Mouse (Mus musculus) forebrain, postnatal 0 days (tissue): Measurements from ENCODE around the gene Usp36. TPM values are rescaled to one million over a fixed set of nuclear protein-coding genes. Genes with fewer than 3 reads are reported as not detected.

ENCODE experiments used
- ATAC-seq: fragments of 200-750 bp; cut with Nextera tagmentation; 2 replicates; pipeline ENCODE4 v1.8.0; 2017; ENCODE audit warnings: mild to moderate bottlenecking, moderate library complexity
- DNase-seq: peaks from one replicate; pipeline ENCODE4 v3.0.0-alpha.2; 2015
- H3K27ac ChIP-seq: fragments of 300-500 bp; sonication (generic); 2 replicates; pipeline ENCODE4 v1.5.1; 2014; ENCODE audit warnings: low read depth, mild to moderate bottlenecking, antibody characterized with exemption, low read length, moderate library complexity, mixed read lengths
- H3K27me3 ChIP-seq: fragments of 300-500 bp; sonication (generic); 2 replicates; pipeline ENCODE4 v1.6.1; 2014; ENCODE audit warnings: mild to moderate bottlenecking, low read length, mixed read lengths; ENCODE audit not compliant: insufficient read depth
- H3K36me3 ChIP-seq: fragments of 300-500 bp; sonication (generic); 2 replicates; pipeline ENCODE4 v1.6.1; 2014; ENCODE audit warnings: mild to moderate bottlenecking, moderate library complexity; ENCODE audit not compliant: insufficient read depth
- H3K4me1 ChIP-seq: fragments of 300-500 bp; sonication (generic); 2 replicates; pipeline ENCODE4 v1.6.1; 2014; ENCODE audit warnings: antibody characterized with exemption; ENCODE audit not compliant: insufficient read depth
- H3K4me2 ChIP-seq: fragments of 300-500 bp; sonication (generic); 2 replicates; pipeline ENCODE4 v1.6.1; 2014; ENCODE audit warnings: low read depth, mild to moderate bottlenecking, moderate library complexity
- H3K4me3 ChIP-seq: fragments of 300-500 bp; sonication (generic); 2 replicates; pipeline ENCODE4 v1.5.1; 2014; ENCODE audit warnings: low read depth, low read length, mixed read lengths
- H3K9ac ChIP-seq: fragments of 300-500 bp; sonication (generic); 2 replicates; pipeline ENCODE4 v1.6.1; 2014; ENCODE audit warnings: mild to moderate bottlenecking
- H3K9me3 ChIP-seq: fragments of 300-500 bp; sonication (generic); 2 replicates; pipeline ENCODE4 v1.6.1; 2016; ENCODE audit warnings: low read length
- CTCF ChIP-seq: sonication (generic); IDR thresholded peaks from 2 replicates; pipeline ENCODE4 v1.5.1; 2016; ENCODE audit warnings: antibody characterized with exemption, control low read depth, low read depth
- WGBS: fragments of 180-500 bp; shearing (Covaris S2); extraction: QIAGEN DNeasy Blood & Tissue Kit; methylation state at CpG from one replicate; pipeline ENCODE4 v1.1.7; 2014; 5-methylcytosine and 5-hydroxymethylcytosine counted together
- polyA plus RNA-seq: library from polyadenylated mRNA; unstranded; fragments of >200 nt; fragmentation: Nextera tagmentation; extraction: Ambion mirVana; gene quantifications from 2 replicates; pipeline ENCODE4 v1.2.1, GENCODE M21; 2015
- total RNA-seq: library from RNA; depleted of rRNA; stranded (reverse); fragments of >200 nt; gene quantifications from 2 replicates; pipeline ENCODE4 v1.2.3, GENCODE M21; 2014

Gene Usp36
- total and polyA plus RNA-seq, 2 experiments from 2014 or later, result 9.5 to 22.1 TPM

- WGBS, result 87% methylated on average over 10 of the region's 10 CpGs
Measured at GRCm38 (mm10) chr11:118223416-118224067, 66.5 kb downstream of the Usp36 start.

GRCm38 (mm10) chr11:118222917-118223316 is 67.1 kb downstream of the Usp36 start:
- H3K4me3 ChIP-seq, result no peak overlapping the region
- H3K36me3 ChIP-seq, result no peaks in the 10 kb centered on the region
- ATAC-seq (no peak), DNase-seq (no peak)
- no peak for TF ChIP-seq CTCF
- H3K9ac ChIP-seq, result no peak overlapping the region
- no peak overlapping the region for H3K4me2 ChIP-seq
- H3K4me1 ChIP-seq, result no peaks in the 10 kb centered on the region
- no peaks in the 10 kb centered on the region for H3K9me3 ChIP-seq
- H3K27ac ChIP-seq, result no peak overlapping the region
- 86% methylated on average over 5 of the region's 5 CpGs for WGBS
- H3K27me3 ChIP-seq, result no peaks in the 10 kb centered on the region

More at GRCm38 (mm10) chr11:118223416-118224067, 66.5 kb downstream of the Usp36 start:
- Histone ChIP-seq H3K4me1 (no peaks in the 10 kb centered on the region), H3K9ac (no peak overlapping the region), H3K27me3 (no peaks in the 10 kb centered on the region), H3K36me3 (no peaks in the 10 kb centered on the region), H3K4me2 (no peak overlapping the region), H3K27ac (no peak overlapping the region), H3K4me3 (no peak overlapping the region), H3K9me3 (no peaks in the 10 kb centered on the region)
- no peak for DNase-seq
- ATAC-seq, result no peak
- TF ChIP-seq CTCF, result no peak

- ATAC-seq (no peak), DNase-seq (no peak)
- H3K4me1 ChIP-seq, result no peaks in the 10 kb centered on the region
- TF ChIP-seq CTCF, result no peak
- no peaks in the 10 kb centered on the region for H3K36me3 ChIP-seq
- H3K27me3 ChIP-seq, result no peaks in the 10 kb centered on the region
- no peak overlapping the region for H3K4me3 ChIP-seq
- H3K27ac ChIP-seq, result no peak overlapping the region
- no peaks in the 10 kb centered on the region for H3K9me3 ChIP-seq
- H3K9ac ChIP-seq, result no peak overlapping the region
- 71% methylated on average over 6 of the region's 6 CpGs for WGBS
- H3K4me2 ChIP-seq, result no peak overlapping the region
Measured at GRCm38 (mm10) chr11:118222351-118222885, 67.6 kb downstream of the Usp36 start.

- H3K4me3 ChIP-seq, result no peak overlapping the region
- no peaks in the 10 kb centered on the region for H3K36me3 ChIP-seq
- no peak overlapping the region for H3K27ac ChIP-seq
- TF ChIP-seq CTCF, result peak; percentile 81
- peak; percentile 56; the same call in 1 of the 2 replicates for ATAC-seq
- H3K9me3 ChIP-seq, result no peaks in the 10 kb centered on the region
- no peak overlapping the region for H3K4me2 ChIP-seq
- peak; percentile 83 for DNase-seq
- 20% methylated on average over 7 of the region's 7 CpGs for WGBS
- H3K9ac ChIP-seq, result no peak overlapping the region
- H3K27me3 ChIP-seq, result no peaks in the 10 kb centered on the region
- no peaks in the 10 kb centered on the region for H3K4me1 ChIP-seq
Measured at GRCm38 (mm10) chr11:118220561-118221262, 69.3 kb downstream of the Usp36 start.

- Histone ChIP-seq H3K4me3 (no peak overlapping the region), H3K4me1 (no peaks in the 10 kb centered on the region), H3K27me3 (no peaks in the 10 kb centered on the region), H3K27ac (no peak overlapping the region), H3K9me3 (no peaks in the 10 kb centered on the region), H3K9ac (no peak overlapping the region), H3K36me3 (no peaks in the 10 kb centered on the region), H3K4me2 (no peak overlapping the region)
- 88% methylated on average over 4 of the region's 4 CpGs for WGBS
- DNase-seq (no peak), ATAC-seq (no peak)
- TF ChIP-seq CTCF, result no peak
Measured at GRCm38 (mm10) chr11:118219066-118219465, 71.0 kb downstream of the Usp36 start.

- 90% methylated on average over 6 of the region's 6 CpGs for WGBS
- H3K4me2 ChIP-seq, result no peak overlapping the region
- no peaks in the 10 kb centered on the region for H3K27me3 ChIP-seq
- no peaks in the 10 kb centered on the region for H3K36me3 ChIP-seq
- H3K4me1 ChIP-seq, result peaks cover 13% of the 10 kb centered on the region
- H3K27ac ChIP-seq, result no peak overlapping the region
- no peak for TF ChIP-seq CTCF
- DNase-seq (no peak), ATAC-seq (no peak)
- H3K9me3 ChIP-seq, result no peaks in the 10 kb centered on the region
- no peak overlapping the region for H3K4me3 ChIP-seq
- no peak overlapping the region for H3K9ac ChIP-seq
Measured at GRCm38 (mm10) chr11:118216468-118216867, 73.6 kb downstream of the Usp36 start.

GRCm38 (mm10) chr11:118215928-118216458 is 74.1 kb downstream of the Usp36 start:
- H3K27ac ChIP-seq, result no peak overlapping the region
- no peak for DNase-seq
- no peak for TF ChIP-seq CTCF
- no peak overlapping the region for H3K4me3 ChIP-seq
- H3K4me1 ChIP-seq, result peaks cover 18% of the 10 kb centered on the region
- no peaks in the 10 kb centered on the region for H3K36me3 ChIP-seq
- H3K27me3 ChIP-seq, result no peaks in the 10 kb centered on the region
- ATAC-seq, result no peak
- H3K4me2 ChIP-seq, result no peak overlapping the region
- H3K9ac ChIP-seq, result no peak overlapping the region
- no peaks in the 10 kb centered on the region for H3K9me3 ChIP-seq
- WGBS, result 77% methylated on average over 5 of the region's 5 CpGs
